Mouse (Mus musculus): ENCODE results near the gene Timp1.

The Timp1 gene

GRCm38 (mm10) chrX:20921366-20921765 lies 51.4 kb downstream of the Timp1 start:
- ATAC-seq (ENCODE audit: insufficient number of reproducible peaks, low FRiP score, low TSS enrichment): no peak

GRCm38 (mm10) chrX:20923506-20923905 lies 53.5 kb downstream of the Timp1 start:
- ATAC-seq (ENCODE audit: insufficient number of reproducible peaks, low FRiP score, low TSS enrichment): no peak

Measured in cerebellum, adult (tissue).